Mouse (Mus musculus): ENCODE results near the gene Zfp593. TPM values are rescaled to one million over a fixed set of nuclear protein-coding genes. Genes with fewer than 3 reads are reported as not detected.

The Zfp593 gene
- 10.4 TPM for polyA plus RNA-seq (2021)

GRCm38 (mm10) chr4:134245148-134245843 is at the start of gene Zfp593:
Gene Zfp593, minus strand, starts transcription at chr4:134245592.
- DNase-seq (ENCODE audit: low read depth, low spot score), result peak; percentile 49
- ChIA-PET CTCF (interaction anchor here (1.1 to 2.4 kb wide), 2 partner anchors 18 to 61 kb away, joined by 4 to 6 read pairs; no protein-coding TSS in a partner anchor), POLR2A (no interaction called here)
- no peak for TF ChIP-seq CTCF (IDR thresholded peaks at IDR 0.05)
- in situ Hi-C loops (cut with MboI; ENCODE audit: low pct_unique_long_range_greater_than_20kb), result loop anchor here (10.0 kb wide), 1 partner anchor 150 kb away; the partner anchor contains the start of gene Cd52
- ATAC-seq, result no peak
- H3K27me3 ChIP-seq, result peaks cover 5% of the 10 kb centered on the region

- ChIA-PET CTCF (interaction anchor here (1.6 kb wide), 1 partner anchor 58 kb away, joined by 8 read pairs; no protein-coding TSS in a partner anchor), POLR2A (interaction anchor here (1.0 kb wide), 1 partner anchor 45 kb away, joined by 3 read pairs; no protein-coding TSS in a partner anchor)
- in situ Hi-C loops (cut with MboI; ENCODE audit: low pct_unique_long_range_greater_than_20kb), result loop anchor here (10.0 kb wide), 2 partner anchors 199 to 259 kb away; partner anchors contain the start of gene Cd52
- H3K27me3 ChIP-seq, result no peaks in the 10 kb centered on the region
- TF ChIP-seq CTCF (IDR thresholded peaks at IDR 0.05), result no peak
- no peak for DNase-seq (ENCODE audit: low read depth, low spot score)
- no peak for ATAC-seq
These were observed 48.3 kb upstream of the Zfp593 start for GRCm38 (mm10) chr4:134293692-134294163.

DNA sequence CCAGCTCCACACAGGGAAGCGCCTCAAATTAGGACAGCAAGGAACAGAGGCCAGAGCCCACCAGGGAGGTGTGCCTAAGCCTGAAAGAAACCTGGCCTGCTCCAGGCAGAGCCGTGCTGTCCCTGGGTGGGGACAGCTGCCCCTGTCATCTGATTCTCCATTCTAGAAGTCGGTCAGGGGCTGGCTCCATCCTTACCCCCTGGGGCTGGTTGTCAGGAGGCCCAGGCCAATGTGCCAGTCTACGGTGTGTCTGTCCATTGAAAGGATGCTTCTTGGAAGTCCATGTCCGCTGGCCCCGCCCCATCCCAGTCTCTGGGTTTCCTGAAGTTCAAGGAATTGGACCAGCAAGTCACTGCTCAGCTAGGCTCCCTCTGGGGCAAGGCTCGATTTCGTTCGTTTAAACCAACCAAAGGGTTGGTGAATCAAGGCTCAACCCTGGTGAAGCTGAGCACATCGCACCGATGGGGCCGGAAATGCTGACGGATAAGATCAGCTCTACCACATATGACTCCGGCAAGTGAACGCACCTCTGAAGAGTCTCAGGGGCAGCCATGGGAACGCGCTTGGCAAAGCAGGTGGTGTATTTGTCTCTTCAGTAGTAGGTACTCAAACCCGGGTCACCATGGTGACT is 47.8 kb upstream of the Zfp593 start:
- no peaks in the 10 kb centered on the region for H3K27me3 ChIP-seq
- POLR2A ChIA-PET, result interaction anchor here (1.0 kb wide), 1 partner anchor 46 kb away, joined by 3 read pairs; no protein-coding TSS in a partner anchor
- DNase-seq (ENCODE audit: low read depth, low spot score) (no peak), ATAC-seq (no peak)
- no peak for TF ChIP-seq CTCF (IDR thresholded peaks at IDR 0.05)
- CTCF ChIA-PET, result interaction anchor here (0.9 to 1.6 kb wide), 8 partner anchors 8 to 258 kb away, joined by 3 to 8 read pairs (median 4); no protein-coding TSS in a partner anchor
- in situ Hi-C loops (cut with MboI; ENCODE audit: low pct_unique_long_range_greater_than_20kb), result loop anchor here (10.0 kb wide), 2 partner anchors 198 to 258 kb away; partner anchors contain the start of gene Cd52

DNA sequence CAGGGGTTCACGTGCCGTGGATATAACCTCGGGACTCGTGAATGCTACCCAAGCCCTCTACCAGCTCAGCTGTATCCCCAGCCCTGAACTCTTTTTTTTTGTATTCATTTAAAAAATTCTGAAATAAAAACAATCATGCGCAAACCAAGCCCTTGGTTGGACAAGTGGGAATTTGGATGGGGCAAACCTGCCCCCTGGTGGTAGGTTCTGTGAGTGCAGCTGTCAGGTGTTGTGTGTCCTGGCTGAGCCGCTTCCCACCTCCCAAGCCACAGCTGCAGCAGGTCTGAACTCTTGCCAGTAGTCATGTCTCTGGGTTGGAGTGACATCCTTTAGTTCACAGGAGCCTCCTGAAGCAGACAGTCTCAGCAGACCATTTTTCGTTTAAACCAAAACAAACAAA is 46.7 kb upstream of the Zfp593 start:
- no peaks in the 10 kb centered on the region for H3K27me3 ChIP-seq
- DNase-seq (ENCODE audit: low read depth, low spot score), result no peak
- POLR2A ChIA-PET, result no interaction called here
- no peak for ATAC-seq
- in situ Hi-C loops (cut with MboI; ENCODE audit: low pct_unique_long_range_greater_than_20kb), result loop anchor here (10.0 kb wide), 2 partner anchors 197 to 257 kb away; partner anchors contain the start of gene Cd52
- no peak for TF ChIP-seq CTCF (IDR thresholded peaks at IDR 0.05)
- CTCF ChIA-PET, result interaction anchor here (0.7 to 1.6 kb wide), 11 partner anchors 12 to 257 kb away, joined by 3 to 8 read pairs (median 3); no protein-coding TSS in a partner anchor

DNA sequence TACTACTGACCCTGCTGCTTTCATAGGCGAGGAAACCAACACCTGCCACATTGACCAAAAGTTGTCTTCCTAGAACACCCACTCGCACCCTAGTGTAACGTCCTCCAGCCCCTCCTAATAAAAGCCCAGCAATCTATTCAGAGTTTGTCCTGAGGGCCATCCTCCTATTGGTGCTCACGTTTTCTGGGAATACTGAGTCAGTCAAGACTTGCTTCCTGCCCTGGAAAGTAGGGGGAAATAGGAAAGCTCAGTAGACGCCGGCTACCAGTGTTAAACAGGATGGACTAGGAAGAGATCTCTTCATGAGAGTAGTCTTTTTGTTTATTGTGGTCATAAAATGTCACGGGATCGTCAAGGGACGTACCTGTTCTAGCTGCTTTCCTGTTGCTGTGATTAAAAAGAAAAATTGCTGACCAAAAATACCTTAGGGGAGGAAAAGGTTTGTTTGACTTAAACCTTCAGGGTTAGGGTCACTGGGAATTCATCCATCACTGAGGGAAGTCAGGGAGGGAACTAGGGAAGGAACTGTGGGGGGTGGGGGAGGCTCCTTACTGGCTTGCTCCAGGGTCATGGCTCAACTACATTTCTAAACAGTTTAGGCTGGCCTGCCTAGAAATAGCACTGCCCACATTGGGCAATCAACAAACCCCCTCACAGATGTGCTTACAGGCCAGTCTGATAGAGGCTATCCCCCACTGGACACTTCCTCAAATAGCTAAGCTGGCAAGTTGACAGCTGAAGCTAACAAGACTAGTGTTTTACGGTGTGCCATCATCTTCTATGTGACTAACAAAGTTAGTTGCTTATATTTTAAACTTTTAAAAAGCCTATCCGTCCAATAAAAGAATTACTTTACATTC is 43.2 kb upstream of the Zfp593 start:
- ChIA-PET CTCF (no interaction called here), POLR2A (no interaction called here)
- in situ Hi-C loops (cut with MboI; ENCODE audit: low pct_unique_long_range_greater_than_20kb), result no loop called here
- ATAC-seq (no peak), DNase-seq (ENCODE audit: low read depth, low spot score) (no peak)
- no peaks in the 10 kb centered on the region for H3K27me3 ChIP-seq
- TF ChIP-seq CTCF (IDR thresholded peaks at IDR 0.05), result no peak

GRCm38 (mm10) chr4:134287575-134288025 is 42.2 kb upstream of the Zfp593 start, which contains the start of gene Pdik1l:
Gene Pdik1l, minus strand, starts transcription at chr4:134287895.
- ChIA-PET POLR2A (no interaction called here), CTCF (no interaction called here)
- TF ChIP-seq CTCF (IDR thresholded peaks at IDR 0.05), result no peak
- H3K27me3 ChIP-seq, result no peaks in the 10 kb centered on the region
- ATAC-seq, result peak; percentile 70
- in situ Hi-C loops (cut with MboI; ENCODE audit: low pct_unique_long_range_greater_than_20kb), result no loop called here
- DNase-seq (ENCODE audit: low read depth, low spot score), result peak; percentile 31

- DNase-seq (ENCODE audit: low read depth, low spot score) (peak; percentile 31), ATAC-seq (peak; percentile 91)
- CTCF ChIA-PET, result no interaction called here
- TF ChIP-seq CTCF (IDR thresholded peaks at IDR 0.05), result no peak
- POLR2A ChIA-PET, result no interaction called here
- in situ Hi-C loops (cut with MboI; ENCODE audit: low pct_unique_long_range_greater_than_20kb), result no loop called here
- no peaks in the 10 kb centered on the region for H3K27me3 ChIP-seq
These were observed 41.8 kb upstream of the Zfp593 start for GRCm38 (mm10) chr4:134287168-134287564.

DNA sequence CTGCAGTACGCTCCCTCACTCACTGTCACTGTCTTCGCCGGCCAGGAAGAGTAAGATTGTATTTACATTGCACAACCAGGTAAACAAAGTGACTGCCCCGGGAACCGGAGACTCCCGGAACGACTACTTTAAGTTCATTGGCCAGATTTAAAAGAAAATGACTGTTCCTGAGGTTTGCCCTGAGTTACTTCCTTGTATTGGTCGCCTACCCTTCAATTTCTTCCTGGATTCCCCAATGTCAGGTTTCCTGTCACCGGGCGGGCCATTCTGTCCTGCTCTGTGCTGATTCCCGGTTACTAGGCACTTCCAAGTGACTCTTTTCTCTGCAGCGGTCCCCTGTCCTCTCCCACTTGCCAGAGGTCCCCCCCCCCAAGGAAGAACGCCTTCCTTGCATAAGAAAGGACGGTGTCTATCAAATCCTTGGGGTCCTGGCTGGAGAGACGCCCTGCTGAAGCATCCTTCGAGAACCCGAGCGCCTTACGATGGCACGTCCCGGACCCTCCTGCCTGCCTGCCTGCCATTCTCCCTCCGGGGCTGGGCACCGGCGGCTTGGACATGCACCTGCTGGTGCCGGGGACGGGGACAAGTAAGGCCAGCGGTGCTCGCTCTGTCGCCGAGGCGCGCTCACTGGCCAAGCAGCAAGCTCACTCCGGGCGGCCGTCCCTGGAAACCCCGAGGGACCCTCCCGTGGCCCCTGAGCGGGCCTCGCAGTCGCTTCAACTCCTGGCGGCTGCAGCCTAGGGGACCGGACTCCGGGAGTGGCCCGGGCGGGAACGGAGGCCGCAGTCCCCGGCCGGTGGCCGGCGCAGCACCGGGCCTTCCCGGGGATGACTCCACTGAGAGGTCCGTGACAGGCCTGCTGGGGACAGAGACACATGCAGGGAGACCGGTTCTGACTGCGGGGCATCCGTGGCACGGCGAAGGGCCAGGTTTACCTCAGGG is 41.1 kb upstream of the Zfp593 start:
- H3K27me3 ChIP-seq, result no peaks in the 10 kb centered on the region
- CTCF ChIA-PET, result no interaction called here
- in situ Hi-C loops (cut with MboI; ENCODE audit: low pct_unique_long_range_greater_than_20kb), result no loop called here
- POLR2A ChIA-PET, result no interaction called here
- TF ChIP-seq CTCF (IDR thresholded peaks at IDR 0.05), result no peak
- DNase-seq (ENCODE audit: low read depth, low spot score) (no peak), ATAC-seq (no peak)

GRCm38 (mm10) chr4:134284942-134285341 is 39.5 kb upstream of the Zfp593 start:
- no peak for TF ChIP-seq CTCF (IDR thresholded peaks at IDR 0.05)
- ChIA-PET POLR2A (no interaction called here), CTCF (no interaction called here)
- no peak for DNase-seq (ENCODE audit: low read depth, low spot score)
- H3K27me3 ChIP-seq, result no peaks in the 10 kb centered on the region
- ATAC-seq, result no peak
- in situ Hi-C loops (cut with MboI; ENCODE audit: low pct_unique_long_range_greater_than_20kb), result no loop called here

Data from Patski (cell line).